Comparison of ENCODE assay signal across 22 mouse cellular contexts in the genomic region with DNA sequence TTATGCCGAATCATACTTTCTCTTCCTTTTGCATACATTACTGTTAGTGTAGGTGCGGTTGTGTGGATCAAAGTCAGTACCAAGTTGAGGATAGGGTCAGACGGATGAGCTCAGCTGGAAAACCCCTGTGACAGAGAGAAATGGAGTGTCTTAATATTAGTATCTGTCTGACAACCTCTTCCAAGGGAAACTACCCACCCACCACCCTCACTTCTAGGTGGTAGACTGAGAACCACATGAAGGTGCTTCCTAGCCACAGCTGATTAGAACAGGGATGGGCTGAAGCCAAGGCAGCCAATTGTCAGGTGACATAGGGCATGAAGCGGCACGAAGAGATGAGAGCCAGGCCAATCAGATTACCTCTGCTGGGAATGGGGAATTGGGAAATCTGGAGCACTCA.
DNase-seq lines count a peak whose midpoint lies in the region; ATAC-seq and TF ChIP-seq lines count a peak whose summit lies in the region.
"Had no signal": no experiment of that assay in that cellular context is flagged by ENCODE, and none has a peak within 500 bp of the region (broad histone marks: within the 10 kb centered on the region; RNA-seq: fewer than 3 reads in every experiment).

No protein-coding gene starts in this region.

- H3K36me3 ChIP-seq in lung, embryonic 14.5 days (ENCODE audit: insufficient read depth) = no peaks in the 10 kb centered on the region
- no peaks in the 10 kb centered on the region for H3K36me3 ChIP-seq in lung, embryonic 15.5 days
- no peaks in the 10 kb centered on the region for H3K36me3 ChIP-seq in CH12.LX (replicated peaks in 1 of 2; ENCODE audit: control insufficient read depth in 1 of 2, insufficient read depth in 1 of 2, low read length in 1 of 2)
- H3K36me3 ChIP-seq: G1E had no signal

- H3K79me2 ChIP-seq in CH12.LX (replicated peaks; ENCODE audit: control insufficient read depth, extremely low read depth, insufficient read depth, poor library complexity, severe bottlenecking) = no peaks in the 10 kb centered on the region

- H3K9ac ChIP-seq in lung, embryonic 14.5 days = no peak overlapping the region
- no peak overlapping the region for H3K9ac ChIP-seq in lung, embryonic 15.5 days
- no peak overlapping the region for H3K9ac ChIP-seq in CH12.LX (ENCODE audit: insufficient read depth, low read depth)

- in situ Hi-C loops in CH12.LX (cut with MboI; ENCODE audit: low pct_ligation_motif_present, low pct_unique_long_range_greater_than_20kb, low sequenced_read_pairs) = no loop called here

- H3K9me3 ChIP-seq in lung, embryonic 14.5 days (ENCODE audit: low read depth, low read length) = no peaks in the 10 kb centered on the region
- H3K9me3 ChIP-seq in lung, embryonic 15.5 days = no peaks in the 10 kb centered on the region
- H3K9me3 ChIP-seq in CH12.LX (replicated peaks; ENCODE audit: low read length) = peaks cover 6% of the 10 kb centered on the region
- H3K9me3 ChIP-seq: G1E had no signal

- ATAC-seq in lung, embryonic 14.5 days (ENCODE audit: insufficient read depth) = no peak
- ATAC-seq in lung, embryonic 15.5 days (ENCODE audit: borderline replicate concordance, extremely low read depth, low FRiP score, low TSS enrichment) = no peak
- ATAC-seq: activated CD4-positive, CD25-positive, alpha-beta regulatory T cell, adult 4 months; CD4-positive, CD25-positive, alpha-beta regulatory T cell, adult 4 months; Patski had no signal

- no peak for TF ChIP-seq EP300 in CH12.LX (IDR thresholded peaks at IDR 0.05; ENCODE audit: low read length)

- TF ChIP-seq RAD21 in CH12.LX (IDR thresholded peaks at IDR 0.05; ENCODE audit: low read depth, low read length) = no peak

- no peak for TF ChIP-seq POLR2A in CH12.LX (IDR thresholded peaks at IDR 0.05; ENCODE audit: low read depth, low read length)

- H3K4me3 ChIP-seq in lung, embryonic 14.5 days (ENCODE audit: low read depth, low read length) = no peak overlapping the region
- H3K4me3 ChIP-seq in lung, embryonic 15.5 days = no peak overlapping the region
- H3K4me3 ChIP-seq in CH12.LX (replicated peaks in 1 of 3; ENCODE audit: low read depth in 2 of 3, low read length in 2 of 3, poor library complexity in 1 of 3) = no peak overlapping the region

- DNase-seq in lung, embryonic 14.5 days = no peak
- no peak for DNase-seq in lung, postnatal 10 days
- no peak for DNase-seq in lung, postnatal 25 days (ENCODE audit: low spot score)
- DNase-seq in CH12.LX (ENCODE audit: extremely low read depth) = peak; percentile 71
- DNase-seq in gonadal fat pad, adult 2 months (ENCODE audit: low read depth) = peak; percentile 68
- DNase-seq in left cerebral cortex, adult 9 months (ENCODE audit: low spot score in 2 of 2) = no peak
- DNase-seq in kidney, postnatal 14 days = no peak
- DNase-seq: adrenal gland, adult 2 months; adrenal gland, adult 8-10 months; adrenal gland, postnatal 10 days; adrenal gland, postnatal 14 days; adrenal gland, postnatal 25 days; adrenal gland, postnatal 36 days; B cell, adult 2 months; cerebellum, adult 11 months; cerebellum, adult 11-12 months; cerebellum, adult 18-20 months had no signal

- peaks cover 5% of the 10 kb centered on the region; the same call in 1 of the 2 replicates for H3K4me1 ChIP-seq in lung, embryonic 14.5 days (ENCODE audit: insufficient read depth)
- H3K4me1 ChIP-seq in lung, embryonic 15.5 days = peaks cover 11% of the 10 kb centered on the region; the same call in 1 of the 2 replicates
- peaks cover 35 to 83% of the 10 kb centered on the region in 2 experiments for H3K4me1 ChIP-seq in CH12.LX (ENCODE audit: control insufficient read depth in 1 of 2, insufficient read depth in 2 of 2)

- no peak for TF ChIP-seq CTCF in lung, embryonic 14.5 days (IDR thresholded peaks at IDR 0.05; ENCODE audit: low read depth)
- no peak for TF ChIP-seq CTCF in CH12.LX (conservative IDR thresholded peaks at IDR 0.05 in 1 of 2, IDR thresholded peaks at IDR 0.05 in 1 of 2; ENCODE audit: low read depth in 2 of 2, low read length in 2 of 2)

- WGBS in lung, embryonic 14.5 days = 74% methylated on average over 5 of the region's 5 CpGs
- WGBS in lung, embryonic 15.5 days = 72% methylated on average over 5 of the region's 5 CpGs

- peak overlapping the region; percentile 90; the same call in 1 of the 2 replicates for H3K27ac ChIP-seq in lung, embryonic 14.5 days (ENCODE audit: low read depth)
- H3K27ac ChIP-seq in lung, embryonic 15.5 days = peak overlapping the region; percentile 78; the same call in 1 of the 2 replicates
- no peak overlapping the region for H3K27ac ChIP-seq in CH12.LX (ENCODE audit: insufficient read depth, low read depth)

- no peaks in the 10 kb centered on the region for H3K27me3 ChIP-seq in lung, embryonic 14.5 days (ENCODE audit: insufficient read depth, low read length)
- no peaks in the 10 kb centered on the region for H3K27me3 ChIP-seq in lung, embryonic 15.5 days
- no peaks in the 10 kb centered on the region for H3K27me3 ChIP-seq in CH12.LX (replicated peaks)
- H3K27me3 ChIP-seq: Patski had no signal

- dilution Hi-C loops in CH12.LX (cut with MboI; ENCODE audit: extremely low pct_ligation_motif_present, extremely low pct_unique_long_range_greater_than_20kb, low sequenced_read_pairs) = no loop called here

- H3K4me2 ChIP-seq in lung, embryonic 14.5 days = no peak overlapping the region
- no peak overlapping the region for H3K4me2 ChIP-seq in lung, embryonic 15.5 days
- H3K4me2 ChIP-seq in CH12.LX (ENCODE audit: insufficient read depth, low read depth, poor library complexity, severe bottlenecking) = no peak overlapping the region

TF ChIP-seq in CH12.LX, 34 proteins besides CTCF, POLR2A, EP300 and RAD21:
- no peak for TF ChIP-seq UBTF (IDR thresholded peaks at IDR 0.05; ENCODE audit: low read depth, low read length)
- no peak for TF ChIP-seq ZNF384 (IDR thresholded peaks at IDR 0.05; ENCODE audit: low read depth, low read length)
- TF ChIP-seq ZKSCAN1 (IDR thresholded peaks at IDR 0.05; ENCODE audit: borderline replicate concordance, low read depth, low read length) = no peak
- no peak for TF ChIP-seq CHD2 (IDR thresholded peaks at IDR 0.05; ENCODE audit: low read length)
- no peak for TF ChIP-seq NELFE (IDR thresholded peaks at IDR 0.05; ENCODE audit: low read depth, low read length)
- TF ChIP-seq USF2 (conservative IDR thresholded peaks at IDR 0.05; ENCODE audit: low read depth, low read length) = no peak
- TF ChIP-seq MAX (IDR thresholded peaks at IDR 0.05; ENCODE audit: low read length) = 0 out of 2 replicates have a peak, but pooled peaks have one; percentile 18
- no peak for TF ChIP-seq MXI1 (IDR thresholded peaks at IDR 0.05; ENCODE audit: low read depth, low read length)
- no peak for TF ChIP-seq TCF12 (IDR thresholded peaks at IDR 0.05; ENCODE audit: low read depth, low read length)
- TF ChIP-seq MAFK (IDR thresholded peaks at IDR 0.05; ENCODE audit: insufficient replicate concordance, low read length) = peak; percentile 17; the same call in 1 of the 2 replicates
- TF ChIP-seq MYC (IDR thresholded peaks at IDR 0.05; ENCODE audit: low read depth, low read length) = no peak
- 0 out of 2 replicates have a peak, but pooled peaks have one; percentile 23 for TF ChIP-seq RCOR1 (conservative IDR thresholded peaks at IDR 0.05; ENCODE audit: low read depth, low read length)
- no peak for TF ChIP-seq ZC3H11A (IDR thresholded peaks at IDR 0.05; ENCODE audit: low read depth, low read length)
- no peak for TF ChIP-seq HCFC1 (IDR thresholded peaks at IDR 0.05; ENCODE audit: low read depth, low read length)
- TF ChIP-seq USF1 (IDR thresholded peaks at IDR 0.05; ENCODE audit: low read depth, low read length) = no peak
- no peak for TF ChIP-seq PAX5 (IDR thresholded peaks at IDR 0.05; ENCODE audit: low read length)
- no peak for TF ChIP-seq SMC3 (IDR thresholded peaks at IDR 0.05; ENCODE audit: low read depth, low read length)
- TF ChIP-seq KAT2A (IDR thresholded peaks at IDR 0.05; ENCODE audit: insufficient replicate concordance, low read length) = no peak
- no peak for TF ChIP-seq GABPA (IDR thresholded peaks at IDR 0.05; ENCODE audit: insufficient replicate concordance, low read depth, low read length)
- TF ChIP-seq E2F4 (IDR thresholded peaks at IDR 0.05; ENCODE audit: insufficient replicate concordance, low read depth, low read length) = no peak
- no peak for TF ChIP-seq NRF1 (IDR thresholded peaks at IDR 0.05; ENCODE audit: low read depth, low read length)
- peak; percentile 41; the same call in 1 of the 2 replicates for TF ChIP-seq MEF2A (IDR thresholded peaks at IDR 0.05; ENCODE audit: borderline replicate concordance, low read depth, low read length)
- no peak for TF ChIP-seq CHD1 (IDR thresholded peaks at IDR 0.05; ENCODE audit: low read depth, low read length)
- TF ChIP-seq MAZ (IDR thresholded peaks at IDR 0.05; ENCODE audit: low read depth, low read length) = no peak
- no peak for TF ChIP-seq JUN (IDR thresholded peaks at IDR 0.05; ENCODE audit: insufficient read depth, low read depth, low read length)
- TF ChIP-seq ZMIZ1 (IDR thresholded peaks at IDR 0.05; ENCODE audit: low read depth, low read length) = no peak
- TF ChIP-seq TBP (conservative IDR thresholded peaks at IDR 0.05; ENCODE audit: low read depth, low read length) = no peak
- TF ChIP-seq POLR2AphosphoS2 (IDR thresholded peaks at IDR 0.05; ENCODE audit: low read depth, low read length) = no peak
- TF ChIP-seq IRF4 (IDR thresholded peaks at IDR 0.05; ENCODE audit: low read depth, low read length) = peak; percentile 44; the same call in 1 of the 2 replicates
- peak; percentile 77 for TF ChIP-seq ETS1 (conservative IDR thresholded peaks at IDR 0.05; ENCODE audit: low read depth, low read length)
- TF ChIP-seq SIN3A (IDR thresholded peaks at IDR 0.05; ENCODE audit: low read length) = no peak
- TF ChIP-seq ELF1 (IDR thresholded peaks at IDR 0.05; ENCODE audit: low read depth, low read length) = no peak
- no peak for TF ChIP-seq JUND (conservative IDR thresholded peaks at IDR 0.05; ENCODE audit: low read depth, low read length)
- peak; percentile 82 for TF ChIP-seq BHLHE40 (IDR thresholded peaks at IDR 0.05; ENCODE audit: low read depth, low read length)

Comparison
In these comparisons a context has a peak if more than half of its experiments do, and no peak if none do; other contexts are left out.
1. DNase-seq: peak in CH12.LX (single experiment) and gonadal fat pad, adult 2 months (single experiment); none in lung, embryonic 14.5 days (single experiment), lung, postnatal 10 days (single experiment), lung, postnatal 25 days (single experiment), left cerebral cortex, adult 9 months (0 of 2) and kidney, postnatal 14 days (single experiment).